Mouse (Mus musculus) forebrain, embryonic 11.5 days (tissue): ENCODE results near the gene Celf2. TPM values are rescaled to one million over a fixed set of nuclear protein-coding genes. Genes with fewer than 3 reads are reported as not detected.

ENCODE experiments used
- ATAC-seq: fragments of 200-750 bp; cut with Nextera tagmentation; replicated peaks from 2 replicates; pipeline ENCODE4 v1.8.0; 2017; ENCODE audit warnings: moderate TSS enrichment; ENCODE audit not compliant: low FRiP score
- DNase-seq: peaks from one replicate; pipeline ENCODE4 v3.0.0-alpha.2; 2017; ENCODE audit warnings: low spot score
- H3K27ac ChIP-seq: fragments of 300-500 bp; sonication (generic); 2 replicates; pipeline ENCODE4 v1.5.1; 2014; ENCODE audit warnings: low read depth, low read length
- H3K27me3 ChIP-seq: fragments of 300-500 bp; sonication (generic); 2 replicates; pipeline ENCODE4 v1.6.1; 2014; ENCODE audit warnings: mild to moderate bottlenecking, low read length, mixed read lengths; ENCODE audit not compliant: control insufficient read depth, insufficient read depth
- H3K36me3 ChIP-seq: fragments of 300-500 bp; sonication (generic); 2 replicates; pipeline ENCODE4 v1.6.1; 2014; ENCODE audit warnings: mild to moderate bottlenecking, low read length, moderate library complexity, mixed read lengths; ENCODE audit not compliant: control insufficient read depth, insufficient read depth
- H3K4me1 ChIP-seq: fragments of 300-500 bp; sonication (generic); replicated peaks from 2 replicates; pipeline ENCODE4 v1.6.1; 2014; ENCODE audit warnings: low read length, mixed read lengths; ENCODE audit not compliant: control insufficient read depth, insufficient read depth
- H3K4me2 ChIP-seq: fragments of 300-500 bp; sonication (generic); 2 replicates; pipeline ENCODE4 v1.6.1; 2014; ENCODE audit warnings: low read depth, mild to moderate bottlenecking, low read length, moderate library complexity, mixed read lengths; ENCODE audit not compliant: severe bottlenecking
- H3K4me3 ChIP-seq: fragments of 300-500 bp; sonication (generic); 2 replicates; pipeline ENCODE4 v1.5.1; 2014; ENCODE audit warnings: low read depth, low read length
- H3K9ac ChIP-seq: fragments of 300-500 bp; sonication (generic); 2 replicates; pipeline ENCODE4 v1.6.1; 2014; ENCODE audit warnings: low read length
- H3K9me3 ChIP-seq: fragments of 300-500 bp; sonication (generic); 2 replicates; pipeline ENCODE4 v1.6.1; 2016; ENCODE audit warnings: low read length, mixed read lengths; ENCODE audit not compliant: control insufficient read depth
- WGBS: fragments of 180-500 bp; shearing (Covaris S2); extraction: QIAGEN DNeasy Blood & Tissue Kit; methylation state at CpG from one replicate; pipeline ENCODE4 v1.1.7; 2014; 5-methylcytosine and 5-hydroxymethylcytosine counted together
- polyA plus RNA-seq: library from polyadenylated mRNA; unstranded; fragments of >200 nt; fragmentation: Nextera tagmentation; extraction: Ambion mirVana; gene quantifications from 2 replicates; pipeline ENCODE4 v1.2.1, GENCODE M21; 2014

Gene Celf2
- polyA plus RNA-seq, 1 experiment from 2014 or later = 116 TPM

GRCm38 (mm10) chr2:6927693-6928360 is 581.5 kb downstream of the Celf2 start:
- Histone ChIP-seq H3K9ac (no peak overlapping the region), H3K27me3 (no peaks in the 10 kb centered on the region), H3K36me3 (no peaks in the 10 kb centered on the region), H3K4me1 (no peaks in the 10 kb centered on the region; the same call in 1 of the 2 replicates), H3K9me3 (no peaks in the 10 kb centered on the region), H3K4me3 (no peak overlapping the region), H3K27ac (no peak overlapping the region), H3K4me2 (no peak overlapping the region)
- ATAC-seq = no peak
- WGBS = 96% methylated on average over 4 of the region's 4 CpGs
- no peak for DNase-seq

DNA sequence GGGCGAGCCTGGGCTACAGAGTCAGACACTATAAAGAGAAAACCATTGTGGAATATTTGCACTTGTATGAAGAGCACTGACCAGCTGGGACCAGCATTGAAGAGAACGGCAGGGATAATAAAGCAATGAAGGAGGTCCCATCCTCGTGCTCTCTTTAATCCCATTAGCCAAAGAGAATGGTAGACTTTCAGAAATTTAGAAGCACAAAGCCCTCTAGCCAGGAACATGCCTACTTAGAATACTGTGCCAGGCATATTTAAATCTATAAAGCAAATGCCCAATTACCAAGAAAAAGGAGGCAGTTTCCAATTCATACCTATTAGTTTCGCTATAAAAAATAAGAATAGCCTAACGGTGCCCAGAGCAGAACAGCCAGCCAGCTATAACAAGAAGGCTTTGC is 583.9 kb downstream of the Celf2 start:
- Histone ChIP-seq H3K4me3 (no peak overlapping the region), H3K27me3 (no peaks in the 10 kb centered on the region), H3K9ac (no peak overlapping the region), H3K36me3 (no peaks in the 10 kb centered on the region), H3K9me3 (no peaks in the 10 kb centered on the region), H3K27ac (no peak overlapping the region), H3K4me1 (no peaks in the 10 kb centered on the region; the same call in 1 of the 2 replicates), H3K4me2 (no peak overlapping the region)
- no peak; the same call in 1 of the 2 replicates for ATAC-seq
- no peak for DNase-seq
- WGBS = 38% methylated on average over 5 of the region's 5 CpGs

DNA sequence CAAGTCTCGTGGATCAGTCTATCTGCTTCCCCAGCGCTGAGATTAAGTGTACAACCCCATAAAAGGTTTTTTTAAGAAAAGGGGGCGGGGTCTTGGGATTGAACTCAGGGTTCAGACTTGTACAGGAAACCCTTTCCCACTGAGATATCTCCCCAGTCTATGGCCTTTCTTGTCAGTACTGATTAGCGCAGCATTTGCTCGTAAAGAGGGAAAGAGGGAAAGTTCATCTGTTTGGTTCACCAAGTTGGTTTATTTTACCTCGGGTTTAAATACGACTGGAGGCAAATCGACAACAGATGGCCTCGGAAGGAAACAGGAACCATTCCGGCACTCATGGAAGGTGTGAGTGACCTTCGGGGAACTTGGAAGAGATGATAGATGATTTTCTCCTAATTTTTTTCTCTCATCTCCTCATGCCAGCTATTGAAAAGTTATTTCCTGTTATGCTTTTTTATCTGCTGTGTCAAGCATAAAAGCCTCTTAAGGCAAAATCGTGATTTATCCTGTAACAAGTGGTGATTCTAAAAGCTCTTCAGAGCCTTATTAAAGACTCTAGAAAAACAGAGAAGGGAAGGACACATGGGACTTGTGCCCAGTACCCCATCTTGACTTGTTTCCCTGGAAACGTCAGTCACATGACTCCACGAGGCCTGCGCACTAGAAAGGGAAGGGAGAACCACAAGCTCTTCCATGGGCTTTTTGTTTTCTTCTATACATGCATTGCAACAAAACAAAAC is 585.5 kb downstream of the Celf2 start:
- Histone ChIP-seq H3K36me3 (no peaks in the 10 kb centered on the region), H3K4me2 (no peak overlapping the region), H3K27ac (no peak overlapping the region), H3K27me3 (no peaks in the 10 kb centered on the region), H3K9me3 (no peaks in the 10 kb centered on the region), H3K4me3 (no peak overlapping the region), H3K9ac (no peak overlapping the region), H3K4me1 (no peaks in the 10 kb centered on the region; the same call in 1 of the 2 replicates)
- ATAC-seq = no peak
- DNase-seq = no peak
- 74% methylated on average over 15 of the region's 15 CpGs for WGBS

DNA sequence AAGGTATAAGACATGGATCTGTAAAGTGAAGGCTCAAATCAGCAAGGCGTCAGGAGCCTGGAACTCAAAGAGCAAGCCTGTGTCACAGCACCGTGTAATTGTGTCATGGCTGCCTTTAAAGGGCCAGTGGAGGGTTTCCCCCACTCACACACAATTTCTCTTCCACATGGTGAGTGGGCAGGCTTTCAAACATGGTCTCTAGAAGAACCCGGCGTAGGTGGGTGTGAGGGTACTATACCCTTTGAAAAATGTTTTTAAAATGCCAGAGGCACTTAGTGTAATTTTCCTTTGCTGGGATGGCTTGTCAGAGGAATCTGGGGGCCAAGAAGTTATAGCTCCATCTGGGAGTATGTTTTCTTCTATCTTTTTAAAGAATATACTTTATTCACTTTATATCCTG is 594.0 kb downstream of the Celf2 start:
- Histone ChIP-seq H3K4me2 (no peak overlapping the region), H3K9ac (no peak overlapping the region), H3K36me3 (no peaks in the 10 kb centered on the region), H3K27me3 (no peaks in the 10 kb centered on the region), H3K4me1 (no peaks in the 10 kb centered on the region; the same call in 1 of the 2 replicates), H3K27ac (no peak overlapping the region), H3K4me3 (no peak overlapping the region), H3K9me3 (no peaks in the 10 kb centered on the region)
- DNase-seq = no peak
- no peak for ATAC-seq
- 90% methylated on average over 4 of the region's 4 CpGs for WGBS

DNA sequence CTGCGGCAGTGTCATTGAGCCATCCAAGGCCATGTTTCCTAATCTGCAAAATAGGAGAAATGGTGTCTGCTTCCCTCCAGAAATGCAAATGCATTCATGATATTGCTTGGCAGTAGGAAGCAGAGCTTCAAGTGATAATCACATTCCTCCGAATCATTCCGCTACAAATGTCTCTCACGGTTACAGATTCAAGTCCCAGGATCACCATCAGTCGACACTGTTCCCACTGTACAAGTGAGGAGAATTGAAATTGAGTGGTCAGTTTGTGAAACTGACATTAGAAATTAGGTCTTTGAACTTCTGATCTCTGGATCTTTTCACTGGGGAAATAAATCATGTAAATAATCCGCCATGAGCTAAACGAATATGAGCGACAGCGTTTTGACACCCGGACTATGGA is 596.0 kb downstream of the Celf2 start:
- no peaks in the 10 kb centered on the region for H3K27me3 ChIP-seq
- H3K4me3 ChIP-seq = no peak overlapping the region
- H3K36me3 ChIP-seq = no peaks in the 10 kb centered on the region
- WGBS = 93% methylated on average over 10 of the region's 10 CpGs
- ATAC-seq (no peak), DNase-seq (no peak)
- H3K4me1 ChIP-seq = no peaks in the 10 kb centered on the region; the same call in 1 of the 2 replicates
- H3K27ac ChIP-seq = no peak overlapping the region
- no peaks in the 10 kb centered on the region for H3K9me3 ChIP-seq
- no peak overlapping the region for H3K9ac ChIP-seq
- H3K4me2 ChIP-seq = no peak overlapping the region

- Histone ChIP-seq H3K4me2 (no peak overlapping the region), H3K4me1 (no peaks in the 10 kb centered on the region; the same call in 1 of the 2 replicates), H3K9me3 (no peaks in the 10 kb centered on the region), H3K9ac (no peak overlapping the region), H3K27ac (no peak overlapping the region), H3K27me3 (no peaks in the 10 kb centered on the region), H3K36me3 (no peaks in the 10 kb centered on the region), H3K4me3 (no peak overlapping the region)
- no peak for DNase-seq
- WGBS = 63% methylated on average over 7 of the region's 7 CpGs
- ATAC-seq = no peak
Measured at GRCm38 (mm10) chr2:6911932-6912331, 597.4 kb downstream of the Celf2 start.

GRCm38 (mm10) chr2:6909921-6910320 is 599.4 kb downstream of the Celf2 start:
- WGBS = 81% methylated on average over 7 of the region's 7 CpGs
- H3K9ac ChIP-seq = no peak overlapping the region
- H3K9me3 ChIP-seq = no peaks in the 10 kb centered on the region
- DNase-seq = no peak
- no peaks in the 10 kb centered on the region for H3K27me3 ChIP-seq
- H3K36me3 ChIP-seq = no peaks in the 10 kb centered on the region
- H3K27ac ChIP-seq = no peak overlapping the region
- no peak overlapping the region for H3K4me2 ChIP-seq
- H3K4me1 ChIP-seq = no peaks in the 10 kb centered on the region; the same call in 1 of the 2 replicates
- no peak for ATAC-seq
- H3K4me3 ChIP-seq = no peak overlapping the region

- ATAC-seq = no peak
- peaks cover 2% of the 10 kb centered on the region; the same call in 1 of the 2 replicates for H3K4me1 ChIP-seq
- no peak overlapping the region for H3K27ac ChIP-seq
- no peak for DNase-seq
- no peaks in the 10 kb centered on the region for H3K9me3 ChIP-seq
- H3K9ac ChIP-seq = no peak overlapping the region
- H3K4me2 ChIP-seq = no peak overlapping the region
- H3K27me3 ChIP-seq = no peaks in the 10 kb centered on the region
- 88% methylated on average over 3 of the region's 3 CpGs for WGBS
- no peaks in the 10 kb centered on the region for H3K36me3 ChIP-seq
- no peak overlapping the region for H3K4me3 ChIP-seq
Measured at GRCm38 (mm10) chr2:6904411-6904810, 605.0 kb downstream of the Celf2 start.
